Mouse (Mus musculus) lung, postnatal 0 days (tissue): ENCODE measurements around the gene Tnfsf13. TPM values are rescaled to one million over a fixed set of nuclear protein-coding genes. Genes with fewer than 3 reads are reported as not detected.

Experiments used
- ATAC-seq: fragments of 200-750 bp; cut with Nextera tagmentation; 2 replicates; pipeline ENCODE4 v1.8.0; 2017; ENCODE audit warnings: moderate library complexity
- DNase-seq: peaks from one replicate; pipeline ENCODE4 v3.0.0-alpha.2; 2016; ENCODE audit warnings: low spot score
- H3K27ac ChIP-seq: fragments of 300-500 bp; sonication (generic); 2 replicates; pipeline ENCODE4 v1.5.1; 2014; ENCODE audit warnings: antibody characterized with exemption, mild to moderate bottlenecking, low read length, mixed read lengths
- H3K27me3 ChIP-seq: fragments of 300-500 bp; sonication (generic); replicated peaks from 2 replicates; pipeline ENCODE4 v1.6.1; 2014; ENCODE audit warnings: low read length, mixed read lengths; ENCODE audit not compliant: insufficient read depth
- H3K36me3 ChIP-seq: fragments of 300-500 bp; sonication (generic); 2 replicates; pipeline ENCODE4 v1.6.1; 2014; ENCODE audit warnings: low read length, mixed read lengths; ENCODE audit not compliant: insufficient read depth
- H3K4me1 ChIP-seq: fragments of 300-500 bp; sonication (generic); 2 replicates; pipeline ENCODE4 v1.6.1; 2014; ENCODE audit warnings: antibody characterized with exemption, low read depth, low read length, mixed read lengths; ENCODE audit not compliant: insufficient read depth
- H3K4me2 ChIP-seq: fragments of 300-500 bp; sonication (generic); replicated peaks from 2 replicates; pipeline ENCODE4 v1.6.1; 2014; ENCODE audit warnings: low read depth, mild to moderate bottlenecking, low read length, moderate library complexity, mixed read lengths
- H3K4me3 ChIP-seq: fragments of 300-500 bp; sonication (generic); 2 replicates; pipeline ENCODE4 v1.5.1; 2014; ENCODE audit warnings: low read depth, low read length
- H3K9ac ChIP-seq: fragments of 300-500 bp; sonication (generic); replicated peaks from 2 replicates; pipeline ENCODE4 v1.6.1; 2014; ENCODE audit warnings: low read depth, mild to moderate bottlenecking
- H3K9me3 ChIP-seq: fragments of 300-500 bp; sonication (generic); 2 replicates; pipeline ENCODE4 v1.6.1; 2016; ENCODE audit warnings: low read length, mixed read lengths
- CTCF ChIP-seq: IDR thresholded peaks from 2 replicates; pipeline ENCODE4 v1.5.1; 2016; ENCODE audit warnings: antibody characterized with exemption, mild to moderate bottlenecking
- EP300 ChIP-seq: IDR thresholded peaks from 2 replicates; pipeline ENCODE4 v1.6.1; 2016; ENCODE audit warnings: antibody characterized with exemption, mild to moderate bottlenecking, control low read depth
- WGBS: fragments of 180-500 bp; shearing (Covaris S2); extraction: QIAGEN DNeasy Blood & Tissue Kit; methylation state at CpG from one replicate; pipeline ENCODE4 v1.1.7; 2014; 5-methylcytosine and 5-hydroxymethylcytosine counted together
- polyA plus RNA-seq: library from polyadenylated mRNA; unstranded; fragments of >200 nt; fragmentation: Nextera tagmentation; extraction: Ambion mirVana; gene quantifications from 2 replicates; pipeline ENCODE4 v1.2.1, GENCODE M21; 2015

Gene Tnfsf13
- polyA plus RNA-seq, 1 experiment from 2014 or later, result 4.4 TPM

- peak; percentile 74 for TF ChIP-seq CTCF
- peak; percentile 28; the same call in 1 of the 2 replicates for TF ChIP-seq EP300
- Histone ChIP-seq H3K27ac (peak within 1 kb of the TSS; percentile 96), H3K4me3 (peak within 1 kb of the TSS; percentile 54), H3K4me1 (peaks cover 12% of the 10 kb centered on the region; the same call in 1 of the 2 replicates), H3K27me3 (no peaks in the 10 kb centered on the region), H3K9me3 (no peaks in the 10 kb centered on the region), H3K4me2 (peak within 1 kb of the TSS; percentile 52), H3K36me3 (0 out of 2 replicates have a peak, but pooled peaks cover 9% of the 10 kb centered on the region), H3K9ac (peak within 1 kb of the TSS; percentile 43)
- peak; percentile 96 for ATAC-seq
- WGBS, result under 1% methylated on average over 47 of the region's 48 CpGs
- DNase-seq, result peak; percentile 99
Measured at GRCm38 (mm10) chr11:69662213-69662966, 23.2 kb downstream of the Tnfsf13 start, which contains the start of gene Mpdu1. Gene Mpdu1 (minus strand): TSS chr11:69662642.

GRCm38 (mm10) chr11:69661221-69661881 lies 24.2 kb downstream of the Tnfsf13 start:
- peak overlapping the region; percentile 96 for H3K27ac ChIP-seq
- 53% methylated on average over 3 of the region's 3 CpGs for WGBS
- 0 out of 2 replicates have a peak, but pooled peaks cover 13% of the 10 kb centered on the region for H3K36me3 ChIP-seq
- H3K9me3 ChIP-seq, result no peaks in the 10 kb centered on the region
- DNase-seq (no peak), ATAC-seq (no peak)
- peak overlapping the region; percentile 52 for H3K4me2 ChIP-seq
- H3K4me3 ChIP-seq, result peak overlapping the region; percentile 54
- H3K27me3 ChIP-seq, result no peaks in the 10 kb centered on the region
- no peak for TF ChIP-seq EP300
- TF ChIP-seq CTCF, result no peak
- H3K4me1 ChIP-seq, result peaks cover 12% of the 10 kb centered on the region; the same call in 1 of the 2 replicates
- peak overlapping the region; percentile 43; the same call in 1 of the 2 replicates for H3K9ac ChIP-seq

- TF ChIP-seq CTCF, result no peak
- TF ChIP-seq EP300, result no peak
- no peaks in the 10 kb centered on the region for H3K27me3 ChIP-seq
- ATAC-seq (no peak), DNase-seq (no peak)
- 0 out of 2 replicates have a peak, but pooled peaks cover 17% of the 10 kb centered on the region for H3K36me3 ChIP-seq
- no peak overlapping the region for H3K4me2 ChIP-seq
- peaks cover 5% of the 10 kb centered on the region; the same call in 1 of the 2 replicates for H3K4me1 ChIP-seq
- no peak overlapping the region for H3K4me3 ChIP-seq
- 83% methylated on average over 15 of the region's 15 CpGs for WGBS
- H3K27ac ChIP-seq, result no peak overlapping the region
- no peaks in the 10 kb centered on the region for H3K9me3 ChIP-seq
- no peak overlapping the region for H3K9ac ChIP-seq
Measured at GRCm38 (mm10) chr11:69657462-69657881, 28.1 kb downstream of the Tnfsf13 start.

GRCm38 (mm10) chr11:69656617-69657461 lies 28.7 kb downstream of the Tnfsf13 start:
- 76% methylated on average over 10 of the region's 10 CpGs for WGBS
- H3K9ac ChIP-seq, result no peak overlapping the region
- no peaks in the 10 kb centered on the region for H3K27me3 ChIP-seq
- DNase-seq (peak; percentile 77), ATAC-seq (no peak)
- H3K4me3 ChIP-seq, result no peak overlapping the region
- peaks cover 5% of the 10 kb centered on the region; the same call in 1 of the 2 replicates for H3K4me1 ChIP-seq
- H3K9me3 ChIP-seq, result no peaks in the 10 kb centered on the region
- no peak overlapping the region for H3K4me2 ChIP-seq
- TF ChIP-seq CTCF (peak; percentile 81), EP300 (no peak)
- 0 out of 2 replicates have a peak, but pooled peaks cover 19% of the 10 kb centered on the region for H3K36me3 ChIP-seq
- no peak overlapping the region for H3K27ac ChIP-seq

GRCm38 (mm10) chr11:69656065-69656455 lies 29.5 kb downstream of the Tnfsf13 start:
- no peaks in the 10 kb centered on the region for H3K4me1 ChIP-seq
- H3K9ac ChIP-seq, result no peak overlapping the region
- no peaks in the 10 kb centered on the region for H3K9me3 ChIP-seq
- H3K4me2 ChIP-seq, result no peak overlapping the region
- H3K4me3 ChIP-seq, result no peak overlapping the region
- 0 out of 2 replicates have a peak, but pooled peaks have one; percentile 7 for TF ChIP-seq CTCF
- TF ChIP-seq EP300, result no peak
- no peak for DNase-seq
- 67% methylated on average over 5 of the region's 5 CpGs for WGBS
- H3K27ac ChIP-seq, result no peak overlapping the region
- no peak for ATAC-seq
- H3K27me3 ChIP-seq, result no peaks in the 10 kb centered on the region
- H3K36me3 ChIP-seq, result peaks cover 25% of the 10 kb centered on the region; the same call in 1 of the 2 replicates
